Mouse (Mus musculus): ENCODE measurements at regions not wholly inside any gene's neighbourhood (a gene's known extent, or its start where the extent isn't known, plus 50 kb on each side); places are given as distances from the start of the nearest gene placed in this dataset.
A peak's percentile ranks its signal among the peaks of the same experiment; 100 is the strongest.

- DNase-seq: no peak
Measured at GRCm38 (mm10) chr13:57281941-57282710, 386.3 kb upstream of the Trpc7 start.

- DNase-seq: peak; percentile 75
Measured at GRCm38 (mm10) chr13:57281504-57281903, 385.7 kb upstream of the Trpc7 start.

GRCm38 (mm10) chr13:57278580-57278979, 382.8 kb upstream of the Trpc7 start:
- DNase-seq: peak; percentile 54

GRCm38 (mm10) chr13:57277076-57277475, 381.3 kb upstream of the Trpc7 start:
- peak; percentile 37 for DNase-seq

GRCm38 (mm10) chr13:57275871-57276270, 380.1 kb upstream of the Trpc7 start:
- no peak for DNase-seq

- no peak for DNase-seq
Measured at GRCm38 (mm10) chr13:57273593-57273992, 377.8 kb upstream of the Trpc7 start.

- peak; percentile 84 for DNase-seq
Measured at GRCm38 (mm10) chr13:57269614-57270013, 373.8 kb upstream of the Trpc7 start.

GRCm38 (mm10) chr13:57259920-57260319, 364.1 kb upstream of the Trpc7 start:
- DNase-seq: peak; percentile 79

- no peak for DNase-seq
Measured at GRCm38 (mm10) chr13:57259474-57259873, 363.7 kb upstream of the Trpc7 start.

- DNase-seq: no peak
Measured at GRCm38 (mm10) chr13:57255920-57256319, 360.1 kb upstream of the Trpc7 start.

GRCm38 (mm10) chr13:57249851-57250250, 354.1 kb upstream of the Trpc7 start:
- DNase-seq: no peak

- DNase-seq: no peak
Measured at GRCm38 (mm10) chr13:57249401-57249800, 353.6 kb upstream of the Trpc7 start.

GRCm38 (mm10) chr13:57246238-57246963, 350.6 kb upstream of the Trpc7 start:
- DNase-seq: no peak

- DNase-seq: no peak
Measured at GRCm38 (mm10) chr13:57236917-57237316, 341.1 kb upstream of the Trpc7 start.

GRCm38 (mm10) chr13:57236211-57236610, 340.4 kb upstream of the Trpc7 start:
- no peak for DNase-seq

GRCm38 (mm10) chr13:57232906-57233305, 337.1 kb upstream of the Trpc7 start:
- no peak for DNase-seq

GRCm38 (mm10) chr13:57231666-57232065, 335.9 kb upstream of the Trpc7 start:
- no peak for DNase-seq

GRCm38 (mm10) chr13:57230253-57230652, 334.5 kb upstream of the Trpc7 start:
- DNase-seq: peak; percentile 10

- DNase-seq: no peak
Measured at GRCm38 (mm10) chr13:57221092-57221491, 325.3 kb upstream of the Trpc7 start.

- DNase-seq: peak; percentile 29
Measured at GRCm38 (mm10) chr13:57216161-57216560, 320.4 kb upstream of the Trpc7 start.

- DNase-seq: no peak
Measured at GRCm38 (mm10) chr13:57212251-57212650, 316.5 kb upstream of the Trpc7 start.

GRCm38 (mm10) chr13:57191195-57191594, 295.4 kb upstream of the Trpc7 start:
- DNase-seq: no peak

GRCm38 (mm10) chr13:57189246-57189645, 293.5 kb upstream of the Trpc7 start:
- DNase-seq: peak; percentile 8

- DNase-seq: no peak
Measured at GRCm38 (mm10) chr13:57186168-57186567, 290.4 kb upstream of the Trpc7 start.

Data from embryo, embryonic 11 days (tissue).